Mouse (Mus musculus): ENCODE data around the gene Olfr910. TPM values are rescaled to one million over a fixed set of nuclear protein-coding genes. Genes with fewer than 3 reads are reported as not detected.

Gene Olfr910
- polyA plus RNA-seq (2017; shearing (Covaris generic)) = not detected

GRCm38 (mm10) chr9:38537549-38537948 lies at the start of gene Olfr910:
Gene Olfr910 (plus strand): TSS chr9:38537849.

GRCm38 (mm10) chr9:38495501-38495900 lies 42.1 kb upstream of the Olfr910 start, which contains the start of gene Olfr907:
Gene Olfr907 (plus strand): TSS chr9:38495801.

DNA sequence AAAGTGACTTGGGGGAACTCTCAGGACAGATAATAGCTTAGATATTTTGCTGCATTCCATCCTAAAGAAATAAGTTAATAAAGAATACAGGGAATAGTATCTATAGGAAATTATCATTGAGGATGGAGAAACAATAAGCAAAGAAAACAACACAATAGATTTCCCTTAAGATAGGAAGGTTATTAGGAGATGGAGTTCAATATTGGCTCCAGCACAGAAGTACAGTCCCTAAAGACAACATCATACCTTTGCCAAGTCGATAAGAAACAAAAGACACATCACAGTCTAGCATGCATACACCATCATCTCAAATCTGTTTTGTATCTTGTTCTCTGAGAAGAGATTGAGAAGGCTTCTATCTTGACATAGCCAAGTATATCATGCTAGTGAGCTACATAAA lies 16.4 kb upstream of the Olfr910 start, which contains the start of gene Olfr911-ps1:
Olfr911-ps1 (plus strand) TSS at position 301 of the 400 bp plus-strand sequence.

GRCm38 (mm10) chr9:38579878-38580277 lies 42.2 kb downstream of the Olfr910 start, which contains the start of gene Olfr912:
Gene Olfr912 (plus strand): TSS chr9:38580178.

Other genes with a start within 250 kb of the Olfr910 start
- not detected for gene Olfr896-ps1, start 246.7 kb upstream of the Olfr910 start, polyA plus RNA-seq (2017; shearing (Covaris generic))
- not detected for gene Olfr25, start 208.8 kb upstream of the Olfr910 start, polyA plus RNA-seq (2017; shearing (Covaris generic))
- gene Olfr898, start 189.4 kb upstream of the Olfr910 start, polyA plus RNA-seq (2017; shearing (Covaris generic)) = 0.11 TPM
- gene Olfr250, start 171.0 kb upstream of the Olfr910 start, polyA plus RNA-seq (2017; shearing (Covaris generic)) = 0.07 TPM
- gene Olfr251, start 160.8 kb upstream of the Olfr910 start, polyA plus RNA-seq (2017; shearing (Covaris generic)) = not detected
- gene Olfr147, start 136.2 kb upstream of the Olfr910 start, polyA plus RNA-seq (2017; shearing (Covaris generic)) = not detected
- gene Olfr901, start 108.4 kb upstream of the Olfr910 start, polyA plus RNA-seq (2017; shearing (Covaris generic)) = 0.10 TPM
- gene Olfr902, start 90.2 kb upstream of the Olfr910 start, polyA plus RNA-seq (2017; shearing (Covaris generic)) = not detected
- not detected for gene Olfr904, start 74.7 kb upstream of the Olfr910 start, polyA plus RNA-seq (2017; shearing (Covaris generic))
- not detected for gene Olfr905, start 66.7 kb upstream of the Olfr910 start, polyA plus RNA-seq (2017; shearing (Covaris generic))
- not detected for gene Olfr906, start 50.8 kb upstream of the Olfr910 start, polyA plus RNA-seq (2017; shearing (Covaris generic))
- gene Olfr907, start 42.0 kb upstream of the Olfr910 start, polyA plus RNA-seq (2017; shearing (Covaris generic)) = not detected
- gene Olfr911-ps1, start 16.3 kb upstream of the Olfr910 start, polyA plus RNA-seq (2017; shearing (Covaris generic)) = not detected
- 0.05 TPM for gene Olfr912, start 42.3 kb downstream of the Olfr910 start, polyA plus RNA-seq (2017; shearing (Covaris generic))
- not detected for gene Olfr913, start 54.9 kb downstream of the Olfr910 start, polyA plus RNA-seq (2017; shearing (Covaris generic))
- gene Olfr914, start 67.3 kb downstream of the Olfr910 start, polyA plus RNA-seq (2017; shearing (Covaris generic)) = not detected
- gene Olfr916, start 122.0 kb downstream of the Olfr910 start, polyA plus RNA-seq (2017; shearing (Covaris generic)) = not detected
- not detected for gene Olfr917, start 128.0 kb downstream of the Olfr910 start, polyA plus RNA-seq (2017; shearing (Covaris generic))
- not detected for gene Olfr918, start 136.8 kb downstream of the Olfr910 start, polyA plus RNA-seq (2017; shearing (Covaris generic))
- not detected for gene Olfr919, start 165.8 kb downstream of the Olfr910 start, polyA plus RNA-seq (2017; shearing (Covaris generic))
- gene Vwa5a, start 180.4 kb downstream of the Olfr910 start, polyA plus RNA-seq (2017; shearing (Covaris generic)) = 61.8 TPM
- gene Olfr920, start 214.4 kb downstream of the Olfr910 start, polyA plus RNA-seq (2017; shearing (Covaris generic)) = not detected
- gene Olfr921, start 235.2 kb downstream of the Olfr910 start, polyA plus RNA-seq (2017; shearing (Covaris generic)) = not detected